Mouse (Mus musculus): ENCODE results near the gene H60b.
"Not testable (repeated sequence)": the region's sequence is repeated elsewhere in the genome, so short reads cannot be mapped to it uniquely, and the experiment has no call there.

The H60b gene

DNA sequence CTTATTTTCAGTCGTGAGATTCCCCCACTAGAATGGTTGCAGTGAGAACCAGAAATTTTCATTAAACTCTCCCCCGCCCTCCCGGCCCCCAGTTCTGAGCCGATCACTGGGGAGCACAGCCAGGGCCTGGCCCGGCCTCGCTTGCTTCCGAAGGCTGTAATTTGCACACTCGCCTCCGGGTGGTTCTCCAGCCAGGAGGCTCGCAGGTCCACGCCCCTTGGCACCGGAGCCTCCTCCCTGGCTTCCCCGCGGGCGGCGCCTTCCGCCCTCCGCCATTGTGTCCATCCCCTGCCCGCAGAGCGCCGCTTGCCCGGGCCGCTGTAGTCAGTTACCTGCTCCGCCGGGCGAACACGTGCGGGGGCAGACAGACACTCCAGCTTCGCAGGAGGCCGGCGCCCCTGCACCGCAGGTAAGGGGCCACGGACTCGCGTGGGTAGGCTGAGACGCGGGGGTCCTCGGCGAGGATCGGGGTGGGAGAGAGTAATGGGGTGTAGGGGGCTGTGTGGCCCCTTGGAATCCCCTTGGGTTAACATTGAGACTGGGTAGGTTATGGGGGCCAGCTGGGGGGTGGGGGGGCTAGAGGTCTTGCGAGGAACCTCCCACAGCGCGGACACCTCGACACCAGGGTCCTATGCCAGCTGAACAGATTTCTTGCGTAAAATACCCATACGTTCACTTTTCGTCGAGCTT lies at the start of gene H60b, which contains the start of gene Raet1e:
H60b (plus strand) TSS at position 277 of the 690 bp plus-strand sequence.
Raet1e (plus strand) TSS at position 260 of the 690 bp plus-strand sequence.
- DNase-seq = peak; percentile 29

DNA sequence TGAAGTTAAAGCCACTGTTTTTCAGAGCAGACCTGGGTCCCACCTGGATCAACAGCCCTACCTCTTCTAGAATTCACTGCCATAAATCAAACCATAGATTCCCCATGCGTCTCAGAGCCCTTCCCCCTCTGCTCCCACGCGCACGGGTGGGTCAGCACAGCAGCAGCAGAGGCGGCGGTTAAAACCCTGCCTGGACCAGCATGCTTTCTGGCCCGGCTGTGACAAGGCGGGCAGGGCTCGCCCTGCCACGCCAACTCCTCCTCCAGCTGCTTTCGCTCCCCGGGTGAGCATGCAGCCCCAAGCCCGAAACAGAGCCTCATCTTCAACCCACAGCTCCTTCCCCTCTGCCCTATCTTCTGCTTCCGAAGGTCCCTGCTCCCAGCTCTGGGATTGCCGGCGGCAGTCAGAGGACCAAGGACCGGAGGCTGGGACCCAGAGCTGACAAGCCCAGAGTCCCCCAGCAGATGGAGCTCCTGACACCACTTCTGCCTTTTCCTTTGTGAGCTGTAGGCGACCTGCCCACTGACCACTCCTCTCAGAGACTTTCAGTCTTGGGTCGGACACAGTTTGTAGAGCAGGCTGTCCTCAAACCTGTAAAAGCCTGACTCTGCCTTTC lies 17.6 kb upstream of the H60b start:
- peak; percentile 67 for DNase-seq

DNA sequence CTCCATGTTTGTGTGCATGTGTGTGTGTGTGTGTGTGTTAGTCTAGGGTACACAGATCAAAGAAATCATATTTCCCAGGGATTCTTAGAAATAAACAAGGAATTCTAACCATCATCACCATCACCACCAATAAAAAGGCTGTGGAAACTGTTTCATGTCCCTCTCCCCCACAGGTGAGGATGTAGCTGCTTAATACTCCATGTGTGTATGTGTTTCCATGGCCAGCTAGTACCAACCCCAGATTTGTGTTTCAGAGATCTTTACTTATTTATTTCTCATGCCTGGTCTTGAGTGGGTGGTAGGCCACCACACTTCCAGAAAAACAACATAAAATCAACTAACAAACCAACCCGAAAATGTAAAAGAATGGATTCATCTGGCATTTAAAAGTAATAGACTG lies 16.2 kb upstream of the H60b start:
- DNase-seq = not testable (repeated sequence)

DNA sequence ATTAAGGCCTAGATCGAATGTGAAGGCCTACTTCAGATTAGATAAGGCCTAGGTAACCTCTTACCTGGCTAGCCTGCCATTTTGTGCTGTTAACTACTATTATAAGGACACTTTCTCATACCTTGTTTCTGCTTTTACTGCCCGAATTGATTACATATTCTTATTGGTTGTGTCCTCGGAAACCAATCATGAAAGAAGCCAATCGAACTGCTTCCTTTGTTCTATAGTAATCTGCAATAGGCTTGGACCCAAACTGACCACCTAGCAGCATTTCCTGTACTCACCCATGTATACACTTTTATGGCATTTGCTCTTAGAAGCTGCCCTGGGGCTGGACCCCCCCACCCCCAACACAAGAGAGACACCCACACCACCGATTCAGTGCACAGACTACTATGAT lies 15.5 kb upstream of the H60b start:
- no peak for DNase-seq

DNA sequence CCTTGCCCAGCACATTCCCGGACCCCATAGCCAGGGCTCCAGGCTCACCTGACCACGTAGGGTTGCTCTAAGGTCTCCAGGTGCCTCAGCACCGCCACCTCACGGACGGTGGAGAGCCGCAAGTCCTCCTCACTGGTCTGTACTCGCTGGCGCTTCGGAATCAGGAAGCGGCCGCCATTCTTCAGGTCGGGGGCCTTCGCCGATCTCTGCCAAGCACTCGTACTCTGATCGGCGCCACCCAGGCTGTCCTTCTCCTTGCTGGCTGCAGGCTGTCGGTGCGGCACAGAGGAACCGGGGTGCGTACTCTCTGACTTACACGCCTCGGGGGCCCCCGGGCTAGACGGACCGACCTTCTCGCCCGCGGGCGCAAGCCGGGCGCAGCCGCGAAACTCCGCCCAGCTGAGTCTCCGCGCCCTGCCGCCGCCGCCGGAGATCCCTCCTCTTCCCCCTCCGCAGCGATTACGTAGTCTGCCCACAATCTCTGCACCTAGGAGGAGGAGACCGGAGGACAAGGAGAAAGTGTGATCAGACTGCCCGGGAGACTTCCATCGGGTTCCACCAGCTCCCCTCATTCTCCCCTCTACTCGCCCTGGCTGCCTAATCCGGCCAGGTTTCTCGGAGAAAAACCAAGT lies 9.8 kb upstream of the H60b start:
- peak; percentile 78 for DNase-seq

DNA sequence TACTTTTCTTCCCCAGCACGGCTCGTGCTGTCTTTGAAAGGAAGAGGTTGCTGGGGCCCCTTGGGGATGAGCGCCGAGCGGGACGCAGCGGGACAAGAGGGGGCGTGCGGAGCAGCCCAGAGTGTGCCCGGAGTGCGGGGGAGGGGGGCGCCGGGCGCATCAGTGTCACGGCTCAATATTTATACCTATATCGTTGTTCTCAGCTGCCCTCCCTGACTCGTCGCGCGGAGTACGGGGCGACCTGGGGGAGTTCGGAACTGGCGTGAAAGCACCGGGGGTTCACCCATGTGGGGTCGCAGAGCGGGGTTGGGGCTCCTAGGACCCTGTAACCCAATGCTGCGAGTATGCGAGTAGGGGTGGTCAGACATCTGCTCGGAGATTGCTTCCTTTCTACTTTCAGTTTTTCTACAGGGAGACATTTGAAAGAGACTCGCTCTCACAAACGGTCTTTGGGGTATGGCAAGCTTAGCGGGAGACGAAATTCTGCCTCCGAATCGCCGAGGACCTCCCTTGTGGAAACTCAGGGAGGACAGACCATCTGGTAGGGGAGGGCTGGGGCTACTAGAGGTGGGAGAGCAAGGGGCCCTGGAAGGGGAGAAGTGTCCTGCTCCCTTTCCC lies 9.2 kb upstream of the H60b start, which contains the start of gene E030030I06Rik:
E030030I06Rik (minus strand) TSS at position 198 of the 618 bp plus-strand sequence.
- DNase-seq = peak; percentile 55

DNA sequence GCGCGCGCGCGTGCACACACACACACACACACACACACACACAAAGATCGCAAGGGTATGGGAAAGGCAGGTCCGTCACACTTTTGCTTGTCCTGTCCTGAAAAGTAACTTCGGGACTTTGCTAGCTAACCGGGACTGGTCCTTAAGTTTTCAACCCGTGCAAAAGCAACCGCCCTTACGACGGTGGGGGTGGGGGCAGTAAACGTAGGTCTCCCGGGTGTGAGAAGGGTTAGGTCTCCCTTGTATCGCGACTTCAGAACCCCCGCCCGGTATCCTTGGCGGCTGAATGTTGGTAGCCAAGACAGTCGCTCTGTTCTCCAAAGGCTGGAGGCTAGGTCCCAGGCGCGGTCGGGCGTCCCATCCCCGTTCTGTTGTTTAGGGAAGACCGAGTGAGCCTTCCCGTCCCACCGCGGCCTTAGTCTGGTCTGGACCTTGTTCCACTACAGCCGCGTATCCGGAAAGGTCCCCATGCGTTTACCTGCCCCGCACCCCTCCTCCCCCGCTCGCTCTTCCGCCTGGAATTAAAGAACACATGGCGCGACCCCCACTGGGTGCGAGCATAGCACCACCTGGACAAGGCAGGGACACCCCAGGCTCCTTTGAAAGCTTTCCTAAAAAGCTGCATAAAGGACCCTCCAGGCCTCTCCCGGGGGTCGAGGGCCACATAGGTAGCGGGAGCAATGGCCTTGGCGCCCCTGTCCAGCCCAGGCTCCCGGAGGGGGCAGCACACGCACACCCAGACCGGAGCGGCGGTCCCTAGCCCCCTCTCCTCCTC lies 8.5 kb upstream of the H60b start:
- peak; percentile 38 for DNase-seq

DNA sequence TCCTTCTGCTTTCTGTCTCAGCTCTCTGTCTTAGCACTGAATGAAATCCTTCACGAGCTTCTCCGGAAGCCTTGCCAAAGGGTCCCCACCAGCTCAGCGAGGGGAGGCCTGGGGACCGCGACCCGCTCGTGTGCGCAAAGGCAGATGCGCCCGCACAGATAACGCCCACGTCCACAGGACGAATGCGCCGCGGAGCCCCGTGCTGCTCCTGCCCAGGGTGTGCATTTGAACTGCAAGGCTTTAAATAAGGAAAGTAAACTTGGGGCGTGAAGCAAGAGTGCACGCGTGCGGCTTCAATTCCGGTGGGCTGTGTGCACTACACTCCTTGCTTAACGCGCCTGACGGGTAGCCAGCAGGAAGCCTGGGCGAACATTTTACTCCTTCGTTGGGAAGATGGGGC lies 7.8 kb upstream of the H60b start:
- DNase-seq = peak; percentile 53

DNA sequence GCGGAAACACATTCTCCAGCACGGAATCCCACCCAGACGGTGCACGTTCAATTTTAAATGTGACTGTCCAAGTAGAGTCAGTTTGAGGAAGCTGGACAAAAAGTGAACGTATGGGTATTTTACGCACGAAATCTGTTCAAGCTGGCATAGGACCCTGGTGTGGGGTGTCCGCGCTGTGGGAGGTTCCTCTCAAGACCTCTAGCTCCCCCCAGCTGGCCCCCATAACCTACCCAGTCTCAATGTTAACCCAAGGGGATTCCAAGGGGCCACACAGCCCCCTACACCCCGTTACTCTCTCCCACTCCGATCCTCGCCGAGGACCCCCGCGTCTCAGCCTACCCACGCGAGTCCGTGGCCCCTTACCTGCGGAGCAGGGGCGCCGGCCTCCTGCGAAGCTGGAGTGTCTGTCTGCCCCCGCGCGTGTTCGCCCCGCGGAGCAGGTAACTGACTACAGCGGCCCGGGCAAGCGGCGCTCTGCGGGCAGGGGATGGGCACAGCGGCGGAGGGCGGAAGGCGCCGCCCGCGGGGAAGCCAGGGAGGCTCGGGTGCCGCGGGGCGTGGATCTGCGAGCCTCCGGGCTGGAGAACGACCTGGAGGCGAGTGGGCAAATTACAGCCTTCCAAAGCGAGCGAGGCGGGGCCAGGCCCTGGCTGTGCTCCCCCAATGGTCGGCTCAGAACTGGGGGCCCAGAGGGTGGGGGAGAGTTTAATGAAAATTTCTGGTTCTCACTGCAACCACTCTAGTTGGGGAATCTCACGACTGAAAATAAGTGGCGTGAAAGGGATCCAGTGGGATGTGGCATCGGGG lies 7.1 kb upstream of the H60b start:
- DNase-seq = peak; percentile 47

DNA sequence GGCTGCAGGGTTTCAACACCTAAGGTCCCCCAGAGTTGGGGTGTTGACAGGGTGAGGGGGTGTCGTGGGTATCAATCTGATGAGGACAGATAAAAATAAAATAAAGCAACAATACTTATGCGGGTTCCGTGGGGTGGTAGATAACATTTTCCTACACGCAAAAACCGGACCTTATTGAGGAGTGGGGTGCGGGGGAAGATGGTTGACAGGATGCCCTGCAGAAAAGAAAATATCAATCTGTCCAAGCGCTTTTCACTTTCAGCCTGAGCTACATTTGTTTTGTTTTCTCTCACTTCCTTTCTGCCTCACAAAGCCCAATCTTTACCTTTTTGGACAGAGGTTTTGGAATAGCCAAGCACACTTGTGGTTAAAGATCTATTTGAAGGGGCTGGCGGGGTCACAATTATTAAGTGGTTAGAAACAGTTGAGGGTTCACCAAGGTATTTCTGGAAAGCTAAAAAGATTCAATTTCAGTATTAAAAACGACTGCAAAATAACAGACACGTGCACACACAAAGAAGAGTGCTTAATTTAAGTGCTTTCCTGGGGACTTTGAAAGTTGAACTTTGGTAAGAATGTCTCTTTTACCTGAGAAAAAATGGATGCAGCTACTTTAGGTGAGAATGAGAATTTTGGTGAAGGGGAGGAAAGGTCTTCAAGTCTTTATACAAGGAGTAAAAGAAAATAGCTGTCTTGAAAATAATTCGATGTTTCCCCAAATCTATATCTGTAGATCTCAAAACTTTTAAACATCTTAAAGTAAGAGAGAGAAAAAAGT lies 6.3 kb upstream of the H60b start:
- DNase-seq = not testable (repeated sequence)

DNA sequence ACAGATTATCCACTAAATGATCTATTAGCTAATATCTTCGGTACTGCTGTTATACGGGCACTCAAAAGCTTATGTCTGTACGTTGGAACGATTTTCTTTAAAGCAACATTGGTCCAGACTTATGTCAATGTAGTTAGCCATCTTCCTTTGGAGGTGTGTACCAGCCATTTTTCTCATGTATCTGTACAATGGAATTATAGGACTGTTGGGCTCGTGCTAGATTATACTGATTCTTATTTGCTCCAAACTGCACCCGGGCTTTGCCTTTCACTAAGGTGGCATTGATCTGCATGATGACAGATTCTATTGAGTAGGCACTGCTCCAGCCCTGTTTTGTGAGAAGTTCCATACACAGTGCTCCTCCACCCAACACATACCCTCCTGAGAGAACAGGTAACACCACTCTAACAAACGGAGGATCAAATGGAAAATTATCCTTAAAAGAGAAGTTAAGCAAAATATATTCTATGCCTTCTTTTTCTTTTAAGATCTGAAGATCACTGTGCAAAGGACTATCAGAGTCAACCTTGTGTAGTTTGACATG lies 5.2 kb upstream of the H60b start:
- not testable (repeated sequence) for DNase-seq

DNA sequence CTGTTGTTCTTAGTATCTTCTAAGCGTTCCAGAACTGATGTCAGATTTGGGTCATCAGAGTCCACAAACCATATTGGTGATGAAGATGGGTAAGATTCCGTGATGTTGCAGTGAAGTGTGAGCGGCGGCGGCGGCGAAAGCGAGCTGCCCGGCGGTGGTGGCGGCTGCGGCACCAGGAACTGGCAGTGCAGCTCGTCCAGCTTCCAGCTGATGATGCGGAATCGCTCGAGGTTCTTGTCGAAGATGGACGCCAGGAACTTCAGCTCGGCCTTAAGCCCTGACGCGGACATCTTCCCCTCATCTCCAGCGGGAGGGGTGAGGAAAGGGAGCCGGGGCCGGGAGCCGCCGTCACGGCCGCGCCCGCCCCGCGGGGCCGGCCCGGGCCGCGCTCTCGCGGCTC lies 4.3 kb upstream of the H60b start:
- peak; percentile 12 for DNase-seq

DNA sequence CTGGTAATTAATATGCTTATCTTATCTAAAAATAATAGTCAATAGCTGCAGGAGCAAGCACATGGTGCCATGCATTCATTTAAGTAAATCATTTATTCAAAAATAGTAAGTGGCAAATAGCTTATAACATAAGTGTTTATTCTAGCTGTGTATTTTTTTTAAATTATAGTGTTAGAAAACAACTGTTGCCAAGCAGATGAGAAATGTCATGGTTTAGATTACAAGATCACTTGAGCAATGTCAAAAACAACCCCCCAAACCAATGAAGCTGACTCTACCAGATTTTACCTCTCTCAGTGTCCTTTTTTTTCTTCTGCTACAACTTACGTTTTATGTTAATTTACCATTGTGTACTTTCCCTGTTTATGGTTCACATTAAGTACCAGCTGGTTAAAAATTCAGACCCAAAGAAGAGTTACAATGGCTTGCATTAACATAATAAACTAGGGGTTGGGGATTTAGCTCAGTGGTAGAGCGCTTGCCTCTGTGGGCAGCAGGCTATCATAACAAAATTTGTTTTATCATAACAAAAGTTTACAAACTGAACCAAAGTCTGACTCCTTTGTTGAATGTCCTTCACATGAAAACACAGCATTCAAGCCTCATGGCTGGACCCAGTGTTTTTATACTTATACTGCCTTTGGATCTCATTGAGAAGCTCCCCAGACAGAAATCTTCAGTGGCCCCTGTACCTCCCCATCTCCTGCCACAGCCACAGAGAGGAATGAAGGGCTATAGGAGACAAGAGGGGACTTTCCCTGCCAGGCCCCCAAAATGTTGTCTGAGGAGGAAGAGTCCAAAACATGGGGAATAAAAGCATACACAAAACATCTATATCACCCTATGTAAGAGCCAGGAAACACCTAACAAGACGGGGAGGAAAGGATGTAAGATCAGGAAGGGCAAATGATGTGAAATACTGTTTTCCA lies 3.3 kb upstream of the H60b start:
- no peak for DNase-seq

DNA sequence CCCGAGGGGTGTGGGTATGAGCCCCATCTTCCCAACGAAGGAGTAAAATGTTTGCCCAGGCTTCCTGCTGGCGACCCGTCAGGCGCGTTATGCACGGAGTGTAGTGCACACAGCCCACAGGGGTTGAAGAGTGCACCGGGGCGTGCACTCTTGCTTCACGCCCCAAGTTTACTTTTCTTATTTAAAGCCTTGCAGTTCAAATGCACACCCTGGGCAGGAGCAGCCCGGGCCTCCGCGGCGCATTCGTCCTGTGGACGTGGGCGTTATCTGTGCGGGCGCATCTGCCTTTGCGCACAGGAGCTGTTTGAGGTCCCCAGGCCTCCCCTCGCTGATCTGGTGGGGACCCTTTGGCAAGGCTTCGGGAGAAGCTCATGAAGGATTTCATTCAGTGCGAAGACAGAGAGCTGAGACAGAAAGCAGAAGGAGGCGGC lies 760 bp downstream of the H60b start:
- peak; percentile 15 for DNase-seq

DNA sequence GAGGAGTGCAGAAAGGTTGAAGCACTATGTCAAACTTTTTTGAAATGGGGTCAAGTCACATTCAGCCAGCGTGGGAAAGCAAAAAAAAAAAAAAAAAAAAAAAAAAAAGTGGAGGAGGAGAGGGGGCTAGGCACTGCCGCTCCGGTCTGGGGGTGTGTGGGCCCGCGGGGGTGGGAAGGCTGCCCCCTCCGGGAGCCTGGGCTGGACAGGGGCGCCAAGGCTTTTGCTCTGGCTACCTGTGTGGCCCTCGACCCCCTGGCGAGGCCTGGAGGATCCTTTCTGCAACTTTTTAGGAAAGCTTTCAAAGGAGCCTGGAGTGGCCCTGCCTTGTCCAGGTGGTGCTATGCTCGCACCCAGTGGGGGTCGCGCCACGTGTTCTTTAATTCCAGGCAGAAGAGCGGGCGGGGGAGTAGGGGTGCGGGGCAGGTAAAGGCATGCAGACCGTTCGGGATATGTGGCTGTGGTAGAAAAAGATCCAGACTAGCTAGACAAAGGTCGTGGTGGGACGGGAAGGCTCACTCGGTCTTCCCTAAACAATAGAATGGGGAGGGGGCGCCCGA lies 1.3 kb downstream of the H60b start:
- no peak for DNase-seq

DNA sequence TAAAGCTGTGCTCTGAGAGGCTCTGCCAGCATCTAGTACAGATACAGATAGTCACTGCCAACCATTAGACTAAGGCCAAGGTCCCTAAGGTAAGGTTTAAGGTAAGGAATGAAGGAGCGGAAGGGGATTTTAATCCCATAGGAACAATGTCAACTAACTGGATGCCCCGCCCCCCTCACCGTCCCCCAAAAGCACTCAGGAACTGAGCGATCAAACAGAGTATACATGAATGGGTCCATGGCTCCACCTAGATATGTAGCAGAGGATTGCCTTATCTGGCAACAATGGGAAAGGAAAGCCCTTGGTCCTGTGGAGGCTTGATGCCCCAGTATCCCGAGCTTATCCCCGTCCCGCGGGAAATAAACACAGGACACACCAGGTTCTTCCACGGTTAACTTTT lies 4.9 kb downstream of the H60b start:
- not testable (repeated sequence) for DNase-seq

DNA sequence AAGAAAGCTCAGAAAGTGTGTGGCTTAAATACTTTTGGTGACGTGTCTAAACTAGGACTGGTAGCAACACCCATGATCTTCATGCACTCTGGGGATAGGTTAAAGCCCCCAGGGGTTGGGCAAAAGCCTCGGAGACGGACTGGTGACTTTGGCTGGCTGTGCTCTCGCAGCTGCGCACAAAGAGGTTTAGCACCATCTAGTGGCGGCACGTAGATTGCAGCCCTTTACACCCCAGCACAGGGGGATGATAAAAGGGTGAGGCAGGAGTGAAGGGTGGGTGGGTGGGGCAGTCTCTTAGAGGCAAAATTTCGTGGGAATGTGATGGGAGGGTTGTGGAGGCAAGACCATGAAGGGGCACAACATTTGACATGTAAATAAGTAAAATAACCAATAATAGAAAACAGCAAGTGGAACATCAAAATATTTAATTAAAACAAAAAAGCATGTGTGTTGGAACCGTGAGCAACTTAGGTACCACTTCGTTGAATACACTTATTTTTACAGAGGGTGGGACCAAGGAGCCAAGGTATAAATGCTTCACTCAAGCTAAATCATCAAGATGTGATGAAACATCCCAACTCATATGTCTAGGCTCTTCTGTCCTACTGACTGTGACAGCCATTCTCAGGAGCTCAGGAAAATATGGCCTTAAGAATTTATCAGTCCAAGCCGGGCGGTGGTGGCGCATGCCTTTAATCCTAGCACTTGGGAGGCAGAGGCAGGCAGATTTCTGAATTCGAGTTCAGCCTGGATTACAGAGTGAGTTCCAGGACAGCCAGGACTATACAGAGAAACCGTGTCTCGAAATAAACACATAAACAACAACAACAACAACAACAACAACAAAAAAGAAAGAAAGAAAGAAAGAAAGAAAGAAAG lies 5.6 kb downstream of the H60b start:
- DNase-seq = peak; percentile 85
